Mouse (Mus musculus): ENCODE results near the gene Cyp4a14.

DNA sequence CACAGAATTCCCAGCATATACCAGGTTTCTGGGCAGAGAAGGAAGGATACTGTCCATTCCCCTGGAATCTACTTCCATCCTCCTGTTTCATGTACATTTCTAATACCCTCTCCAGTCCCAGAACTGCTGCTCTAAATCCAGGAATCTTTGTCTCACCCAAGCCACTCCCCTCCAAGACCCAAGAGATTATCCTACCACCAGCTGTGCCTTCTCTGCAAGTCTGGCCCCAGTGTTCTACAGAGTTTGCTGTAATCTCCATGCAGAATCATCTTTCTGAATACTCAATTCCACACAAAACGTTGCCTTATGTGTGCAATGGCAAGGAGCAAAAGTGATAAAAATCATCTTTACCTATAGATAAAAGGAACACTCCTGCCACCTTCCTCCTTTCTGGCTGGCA is 49.2 kb upstream of the Cyp4a14 start:
- TF ChIP-seq POLR2A (IDR thresholded peaks at IDR 0.05; ENCODE audit: extremely low read depth, insufficient read depth, low read length) (no peak), CTCF (IDR thresholded peaks at IDR 0.05; ENCODE audit: low read depth, low read length) (no peak)

Measured in liver, adult 2 months (tissue).